Comparison of ENCODE assay signal across 10 mouse cellular contexts in the genomic region with DNA sequence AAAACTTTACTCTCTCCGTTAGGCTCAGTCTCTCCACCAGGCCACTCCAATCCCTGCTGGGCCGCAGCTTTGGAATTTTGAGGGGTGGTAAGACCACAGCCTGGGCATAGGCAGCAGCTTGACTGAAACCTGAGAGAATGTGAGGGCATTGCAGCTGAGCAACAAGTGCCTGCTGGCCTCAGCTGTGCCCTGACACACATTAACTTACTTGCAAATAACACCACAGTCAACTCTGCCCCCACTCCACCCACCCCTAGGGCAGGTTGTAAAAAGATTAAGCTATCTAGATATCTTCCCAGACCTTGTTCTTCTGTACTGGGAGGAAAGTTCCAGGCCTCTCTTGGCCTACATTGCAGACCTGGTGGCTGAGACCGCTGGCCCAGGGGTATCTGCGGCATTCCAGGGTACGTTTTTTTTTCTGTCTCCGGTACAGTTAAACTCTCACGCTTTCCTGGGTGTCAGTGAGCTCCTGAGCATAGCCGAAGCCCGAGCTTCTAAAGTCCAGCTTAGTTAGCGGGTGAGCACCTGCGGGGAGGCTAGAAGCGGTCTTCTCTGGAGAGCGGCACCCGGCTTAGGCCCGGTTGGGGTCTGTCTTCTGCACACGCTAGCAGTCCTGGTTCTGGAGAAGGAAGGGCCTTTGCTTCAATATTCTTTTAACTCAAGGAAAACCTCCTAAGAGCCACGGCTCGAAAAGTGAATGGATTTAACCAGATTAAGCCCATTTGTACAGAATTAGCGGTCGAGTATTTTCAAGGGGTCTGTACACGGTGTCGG. TPM values are rescaled to one million over a fixed set of nuclear protein-coding genes. Genes with fewer than 3 reads are reported as not detected.
A peak's percentile ranks its signal among the peaks of the same experiment; 100 is the strongest.
DNase-seq lines count a peak whose midpoint lies in the region; ATAC-seq and TF ChIP-seq lines count a peak whose summit lies in the region.
"Had no signal": no experiment of that assay in that cellular context is flagged by ENCODE, and none has a peak within 500 bp of the region (broad histone marks: within the 10 kb centered on the region; RNA-seq: fewer than 3 reads in every experiment).

No protein-coding gene starts in this region.

- no peaks in the 10 kb centered on the region for H3K9me3 ChIP-seq in hindbrain, embryonic 13.5 days
- H3K9me3 ChIP-seq in limb, embryonic 11.5 days (ENCODE audit: control insufficient read depth, low read length) = no peaks in the 10 kb centered on the region
- H3K9me3 ChIP-seq: liver, embryonic 15.5 days had no signal

- no peaks in the 10 kb centered on the region for H3K79me2 ChIP-seq in liver, adult 2 months (ENCODE audit: control insufficient read depth, insufficient read depth, low read length)

- DNase-seq in liver, adult 2 months (ENCODE audit: extremely low read depth, low read depth, low spot score) = peak; percentile 90
- no peak for DNase-seq in liver
- DNase-seq in limb, embryonic 11.5 days (ENCODE audit: low spot score) = peak; percentile 66
- peak; percentile 79 for DNase-seq in yolk sac, embryonic 10.5 days (ENCODE audit: low spot score)
- no peak for DNase-seq in gastrocnemius, postnatal 10 days
- DNase-seq in thymus, postnatal 36 days = no peak
- no peak for DNase-seq in urinary bladder, adult 2 months (ENCODE audit: low spot score)
- DNase-seq: heart, postnatal 36 days had no signal

- WGBS in liver, adult 2 months = 7% methylated on average over 22 of the region's 22 CpGs
- whole genome bisulfite sequencing in hindbrain, embryonic 13.5 days = 2% methylated on average over 22 of the region's 22 CpGs
- WGBS in limb, embryonic 11.5 days = 3% methylated on average over 22 of the region's 22 CpGs

- TF ChIP-seq CTCF in liver, adult 2 months (IDR thresholded peaks at IDR 0.05; ENCODE audit: low read depth, low read length) = no peak

- no peak for TF ChIP-seq POLR2A in liver, adult 2 months (IDR thresholded peaks at IDR 0.05; ENCODE audit: extremely low read depth, insufficient read depth, low read length)

- H3K4me3 ChIP-seq in liver, adult 2 months (ENCODE audit: insufficient read depth, low read depth, low read length) = no peak overlapping the region
- peak overlapping the region; percentile 46 for H3K4me3 ChIP-seq in hindbrain, embryonic 13.5 days
- no peak overlapping the region for H3K4me3 ChIP-seq in limb, embryonic 11.5 days (ENCODE audit: low read depth, low read length)

- no peak overlapping the region for H3K27ac ChIP-seq in liver, adult 2 months (replicated peaks; ENCODE audit: insufficient read depth, low read depth, low read length)
- H3K27ac ChIP-seq in hindbrain, embryonic 13.5 days = peak overlapping the region; percentile 90
- H3K27ac ChIP-seq in limb, embryonic 11.5 days (replicated peaks; ENCODE audit: low read depth, low read length) = no peak overlapping the region
- H3K27ac ChIP-seq: liver, embryonic 15.5 days had no signal

- ATAC-seq in hindbrain, embryonic 13.5 days (ENCODE audit: low FRiP score) = no peak
- ATAC-seq in limb, embryonic 11.5 days (ENCODE audit: insufficient number of reproducible peaks, low FRiP score, low TSS enrichment, low read depth) = no peak

- H3K27me3 ChIP-seq in liver, adult 2 months (ENCODE audit: control insufficient read depth, insufficient read depth, low read length) = peaks cover 44% of the 10 kb centered on the region
- H3K27me3 ChIP-seq in hindbrain, embryonic 13.5 days = peaks cover 65% of the 10 kb centered on the region
- peaks cover 83% of the 10 kb centered on the region for H3K27me3 ChIP-seq in limb, embryonic 11.5 days (ENCODE audit: control insufficient read depth, insufficient read depth, low read length)

- H3K36me3 ChIP-seq in liver, adult 2 months (ENCODE audit: control insufficient read depth, insufficient read depth, low read length) = no peaks in the 10 kb centered on the region
- H3K36me3 ChIP-seq in hindbrain, embryonic 13.5 days = no peaks in the 10 kb centered on the region
- no peaks in the 10 kb centered on the region for H3K36me3 ChIP-seq in limb, embryonic 11.5 days (ENCODE audit: control insufficient read depth, insufficient read depth, low read length)
- H3K36me3 ChIP-seq: liver, embryonic 15.5 days had no signal

- H3K4me1 ChIP-seq in liver, adult 2 months (ENCODE audit: control insufficient read depth, insufficient read depth, low read length) = peaks cover 5% of the 10 kb centered on the region; the same call in 1 of the 2 replicates
- peaks cover 77% of the 10 kb centered on the region for H3K4me1 ChIP-seq in hindbrain, embryonic 13.5 days (replicated peaks)
- H3K4me1 ChIP-seq in limb, embryonic 11.5 days (ENCODE audit: control insufficient read depth, insufficient read depth, low read length) = peaks cover 24% of the 10 kb centered on the region

- H3K4me2 ChIP-seq in hindbrain, embryonic 13.5 days = peak overlapping the region; percentile 72
- H3K4me2 ChIP-seq in limb, embryonic 11.5 days (ENCODE audit: low read depth, severe bottlenecking) = no peak overlapping the region; the same call in 1 of the 2 replicates

- no peak overlapping the region for H3K9ac ChIP-seq in liver, adult 2 months (ENCODE audit: low read depth, low read length)
- H3K9ac ChIP-seq in hindbrain, embryonic 13.5 days = peak overlapping the region; percentile 79
- H3K9ac ChIP-seq in limb, embryonic 11.5 days (ENCODE audit: low read length) = no peak overlapping the region
- H3K9ac ChIP-seq: liver, embryonic 15.5 days had no signal

RNA-seq across cellular contexts. Expression of a gene that starts 1.8 kb away (rescaled TPM):
- total RNA-seq in liver, adult 2 months (2014; rRNA removed) = 0.81 and 1.8 TPM in 2 replicates
- polyA plus RNA-seq in liver, adult 2 months (2012; rRNA removed) = 5.1 and 6.1 TPM in 2 replicates
- 25.1 and 25.9 TPM in 2 replicates for polyA plus RNA-seq in hindbrain, embryonic 13.5 days (2015; fragmentation: Nextera tagmentation; extraction: Ambion mirVana)
- 0.40 and 1.3 TPM in 2 replicates for polyA plus RNA-seq in limb, embryonic 11.5 days (2014; fragmentation: Nextera tagmentation; extraction: Ambion mirVana)
- total RNA-seq in gastrocnemius, postnatal 10 days (2021) = under 1 TPM; 0.09 to 0.11 TPM
- 0.06 TPM in 1 of 2 replicates, not detected in the other for polyA plus RNA-seq in urinary bladder, adult 2 months (2012; rRNA removed)
- polyA plus RNA-seq: liver, embryonic 15.5 days had no signal

Comparison
In these comparisons a context has a peak if more than half of its experiments do, and no peak if none do; other contexts are left out.
1. DNase-seq: peak in liver, adult 2 months (single experiment), limb, embryonic 11.5 days (single experiment) and yolk sac, embryonic 10.5 days (single experiment); none in liver (single experiment), gastrocnemius, postnatal 10 days (single experiment), thymus, postnatal 36 days (0 of 2) and urinary bladder, adult 2 months (single experiment).